Mouse (Mus musculus): ENCODE results near the gene Kcnab3. TPM values are rescaled to one million over a fixed set of nuclear protein-coding genes. Genes with fewer than 3 reads are reported as not detected.
"Not testable (repeated sequence)": the region's sequence is repeated elsewhere in the genome, so short reads cannot be mapped to it uniquely, and the experiment has no call there.

Gene Kcnab3
- total RNA-seq (2015) = 0.59 and 1.3 TPM in 2 replicates
- total RNA-seq (2017) = 0.40 and 1.7 TPM in 2 replicates

DNA sequence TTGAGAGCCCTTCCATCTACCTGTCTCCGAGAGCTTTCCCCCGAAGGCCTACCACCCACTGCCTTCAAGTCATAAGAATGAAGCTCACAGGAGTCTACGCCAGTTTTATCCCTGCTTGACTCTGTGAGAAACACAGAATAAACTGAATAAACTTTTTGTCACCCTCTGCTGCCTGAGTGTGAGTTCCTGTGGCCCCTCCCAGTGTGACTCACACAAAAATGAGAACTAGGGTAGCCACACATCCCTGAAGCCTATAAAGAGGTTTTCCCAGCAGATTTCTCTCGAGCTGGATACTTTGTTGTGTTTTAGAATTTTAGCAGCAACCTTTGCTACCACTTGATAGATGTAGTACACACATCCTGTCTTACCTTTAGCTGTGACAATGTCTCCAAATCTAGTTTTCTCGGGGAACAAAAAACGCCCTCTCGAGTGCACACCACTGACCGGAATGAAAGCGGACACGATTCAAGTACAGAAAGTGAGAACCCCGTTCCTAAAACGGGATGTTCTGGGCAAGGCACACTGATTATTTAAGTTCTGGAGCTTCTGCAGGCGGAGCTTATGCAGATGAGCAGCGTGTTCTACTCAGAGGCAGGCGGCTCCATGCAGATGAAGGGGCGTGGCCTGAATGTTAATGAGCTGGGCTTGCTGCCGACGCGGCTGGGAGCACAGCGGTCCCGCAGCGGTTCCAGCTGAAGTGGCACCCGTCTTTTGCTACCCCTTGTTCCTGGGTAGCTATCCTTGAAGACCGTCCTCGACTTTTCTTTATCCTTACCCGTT is at the start of gene Kcnab3:
TSS of gene Kcnab3 (plus strand) at position 631 of the 780 bp plus-strand sequence.
- ATAC-seq (ENCODE audit: poor library complexity, severe bottlenecking) = peak; percentile 76

DNA sequence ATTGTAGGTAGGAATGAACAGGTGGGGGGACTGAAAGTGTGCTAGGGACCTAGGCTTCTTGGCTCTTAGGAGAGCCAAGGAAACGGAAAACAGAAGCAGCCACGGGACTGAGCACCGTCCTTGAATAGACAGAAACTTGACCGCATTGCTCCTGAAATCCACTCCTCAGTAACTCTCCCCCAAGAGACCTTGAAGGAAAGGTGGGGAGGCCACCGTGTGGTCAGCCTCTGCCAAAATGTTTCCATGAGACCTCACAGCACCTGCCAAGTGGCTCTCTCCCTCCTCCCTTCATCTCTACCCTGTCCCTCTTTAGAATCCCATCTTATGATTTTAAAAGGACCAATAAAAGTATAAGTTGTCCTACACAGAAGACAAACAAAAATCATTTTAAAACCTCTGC is 48.8 kb upstream of the Kcnab3 start:
- ATAC-seq (ENCODE audit: poor library complexity, severe bottlenecking) = no peak

DNA sequence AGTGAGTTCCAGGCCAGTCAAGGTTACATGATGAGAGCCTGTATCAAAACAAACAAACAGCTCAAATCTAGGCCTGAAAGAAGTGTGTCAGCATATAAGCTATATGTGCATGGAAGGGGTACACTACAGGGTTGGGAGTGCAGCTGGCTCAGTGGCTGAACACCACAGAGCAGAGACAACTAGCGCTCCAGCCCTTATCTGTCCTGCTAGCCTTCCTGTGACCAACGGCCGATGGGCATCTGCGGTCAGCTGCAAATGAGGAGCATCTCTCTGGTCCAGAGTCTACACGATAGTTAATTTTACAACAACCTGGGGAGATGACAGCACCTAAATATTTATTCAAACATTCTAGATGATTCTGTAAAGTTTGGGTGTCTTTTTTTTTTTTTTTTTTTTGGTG is 34.9 kb upstream of the Kcnab3 start:
- no peak for ATAC-seq (ENCODE audit: poor library complexity, severe bottlenecking)

DNA sequence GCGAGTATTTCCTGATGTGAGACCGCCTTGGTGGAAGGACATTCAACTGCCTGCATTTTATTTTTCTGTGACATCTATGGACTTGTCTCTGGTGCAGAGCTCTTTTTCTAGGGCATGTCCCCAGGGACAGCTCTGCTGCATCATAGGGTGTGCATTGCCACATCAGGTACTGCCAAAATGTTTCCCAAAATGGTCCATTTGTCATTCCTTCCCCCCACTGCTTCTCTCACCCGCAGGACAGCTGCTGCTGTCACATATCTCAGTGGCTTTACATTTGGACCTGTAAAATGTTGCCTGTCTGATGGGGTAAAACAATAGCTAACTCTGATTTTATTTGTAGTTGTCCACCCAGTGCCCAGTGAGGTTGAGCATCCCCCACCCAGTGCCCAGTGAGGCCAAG is 30.8 kb upstream of the Kcnab3 start:
- ATAC-seq (ENCODE audit: poor library complexity, severe bottlenecking) = no peak

DNA sequence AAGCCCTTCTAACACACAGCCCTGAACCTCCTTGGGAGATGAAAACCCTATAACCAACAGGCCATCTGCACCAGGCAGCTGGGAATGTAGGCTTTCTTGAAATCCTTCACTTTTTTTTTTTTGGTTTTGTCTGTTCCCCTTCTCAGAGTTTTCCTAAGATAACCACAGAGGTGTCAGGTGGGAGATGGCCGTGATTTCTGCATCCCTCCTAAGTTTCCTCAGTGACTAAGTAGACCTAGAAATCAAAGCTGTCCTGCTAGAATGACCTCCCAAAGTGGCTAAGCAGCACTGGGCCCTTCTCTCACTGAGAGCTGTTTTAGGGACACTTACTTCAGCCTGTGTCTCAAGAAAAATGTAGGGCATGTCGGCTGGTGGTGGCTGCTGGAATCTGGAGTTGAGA is 28.3 kb upstream of the Kcnab3 start:
- ATAC-seq (ENCODE audit: poor library complexity, severe bottlenecking) = no peak

DNA sequence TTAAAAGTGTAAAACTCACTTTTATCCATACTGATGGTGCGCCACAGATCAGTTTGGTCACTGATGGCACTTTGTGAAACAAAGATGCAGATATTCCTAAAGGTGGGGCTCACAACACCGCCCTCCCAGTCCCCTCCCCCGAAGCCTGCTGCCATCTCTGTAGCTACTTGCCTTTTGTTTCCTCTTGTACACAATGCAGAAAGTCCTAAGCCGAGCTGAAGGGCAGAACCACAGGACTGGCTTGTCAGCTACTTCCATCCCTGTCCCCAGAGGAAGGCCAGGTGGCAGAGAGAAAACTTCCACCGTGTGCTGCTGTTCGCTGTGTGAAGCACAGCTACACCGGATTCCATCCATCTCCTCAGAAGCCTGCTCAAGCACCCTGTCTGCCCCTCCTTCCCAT is 27.8 kb upstream of the Kcnab3 start:
- ATAC-seq (ENCODE audit: poor library complexity, severe bottlenecking) = no peak

DNA sequence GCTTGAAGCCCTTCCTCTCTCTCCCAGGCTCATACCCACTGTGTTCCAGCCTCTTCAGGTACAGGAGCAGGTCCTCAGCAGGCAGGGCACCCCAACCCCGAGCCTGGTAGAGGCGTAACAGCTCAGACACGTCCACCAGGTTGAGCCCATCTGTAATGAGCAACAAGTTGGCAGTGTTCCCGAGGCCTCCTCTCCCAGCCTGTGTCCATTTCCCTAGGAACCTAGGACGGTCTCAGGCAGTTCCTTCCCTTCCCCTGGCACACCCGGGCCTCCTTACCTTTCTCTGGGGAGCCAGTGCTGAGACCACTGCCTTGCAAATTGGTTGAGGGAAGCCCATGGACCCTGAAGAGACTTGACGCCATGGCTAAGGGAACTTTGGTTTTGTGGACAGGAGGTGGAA is 23.2 kb upstream of the Kcnab3 start:
- no peak for ATAC-seq (ENCODE audit: poor library complexity, severe bottlenecking)

DNA sequence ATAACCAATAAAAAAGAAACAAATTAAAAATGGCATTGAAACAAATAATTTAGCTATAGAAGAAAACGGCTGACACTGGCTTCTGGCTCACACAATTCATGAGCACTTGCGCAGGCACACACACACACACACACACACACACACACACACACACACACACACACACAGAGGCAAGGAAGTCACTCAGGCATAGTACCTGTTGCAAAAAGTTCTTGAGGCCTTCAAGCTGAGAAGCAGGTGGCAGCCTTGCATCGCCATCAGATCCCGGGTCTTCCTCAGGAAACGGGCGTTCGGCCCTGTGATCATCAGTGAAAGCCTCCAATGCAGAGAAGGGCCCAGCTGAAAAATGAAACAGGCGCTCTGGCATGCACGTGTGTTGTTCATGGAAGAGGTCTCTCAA is 20.8 kb upstream of the Kcnab3 start:
- no peak for ATAC-seq (ENCODE audit: poor library complexity, severe bottlenecking)

DNA sequence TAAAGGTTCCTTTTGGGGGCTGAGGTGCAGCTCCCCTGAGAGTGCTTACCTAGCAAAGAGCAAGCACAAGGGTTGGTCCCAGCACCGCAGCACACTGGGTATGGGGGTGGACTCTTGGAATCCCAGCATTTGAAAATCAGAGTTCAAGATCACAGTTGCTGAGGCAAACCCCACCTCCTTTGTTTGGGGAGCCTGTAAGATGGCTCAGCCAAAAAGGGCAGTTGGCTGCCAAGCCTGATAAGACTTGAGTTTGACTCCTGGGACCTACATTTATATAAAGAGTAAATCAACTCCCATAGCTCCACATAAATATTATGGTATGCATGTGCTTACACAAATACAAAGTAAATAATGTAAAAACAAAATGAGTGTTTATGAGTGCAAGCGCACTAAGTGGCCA is 20.0 kb upstream of the Kcnab3 start:
- no peak for ATAC-seq (ENCODE audit: poor library complexity, severe bottlenecking)

DNA sequence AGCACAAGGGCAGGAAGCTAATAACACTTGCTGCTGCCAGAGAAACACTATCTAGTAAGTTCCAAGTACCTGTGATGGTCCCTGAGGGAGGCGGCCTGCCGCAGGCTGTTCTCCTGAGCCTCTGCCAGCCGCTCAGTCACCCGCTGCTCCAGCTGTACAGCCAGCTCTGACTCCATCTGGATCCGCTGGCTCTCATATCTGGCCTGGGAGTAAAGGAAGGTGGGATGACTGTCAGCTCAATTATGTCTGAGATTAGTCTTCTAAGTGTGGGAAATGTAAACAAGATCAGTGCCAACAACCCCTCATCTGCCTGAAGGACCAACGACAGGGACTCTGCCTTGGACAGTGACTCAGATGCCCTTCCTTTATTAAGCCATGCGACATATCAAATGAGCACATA is 14.8 kb upstream of the Kcnab3 start:
- no peak for ATAC-seq (ENCODE audit: poor library complexity, severe bottlenecking)

DNA sequence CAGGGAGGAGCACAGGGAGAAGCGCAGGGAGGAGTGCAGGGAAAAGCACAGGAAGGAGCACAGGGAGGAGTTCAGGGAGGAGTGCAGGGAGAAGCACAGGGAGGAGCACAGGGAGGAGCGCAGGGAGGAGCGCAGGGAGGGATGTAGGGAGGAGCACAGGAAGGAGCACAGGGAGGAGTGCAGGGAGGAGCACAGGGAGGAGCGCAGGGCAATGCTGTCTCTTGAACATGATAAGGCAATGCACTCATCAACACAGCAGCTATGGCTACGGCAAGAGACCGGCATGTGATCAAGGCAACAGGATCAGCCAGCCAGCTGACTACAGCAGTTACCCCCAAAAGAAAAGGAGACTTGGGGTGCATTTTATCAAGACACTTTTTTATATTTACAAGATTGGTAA is 9.7 kb upstream of the Kcnab3 start:
- ATAC-seq (ENCODE audit: poor library complexity, severe bottlenecking) = no peak

DNA sequence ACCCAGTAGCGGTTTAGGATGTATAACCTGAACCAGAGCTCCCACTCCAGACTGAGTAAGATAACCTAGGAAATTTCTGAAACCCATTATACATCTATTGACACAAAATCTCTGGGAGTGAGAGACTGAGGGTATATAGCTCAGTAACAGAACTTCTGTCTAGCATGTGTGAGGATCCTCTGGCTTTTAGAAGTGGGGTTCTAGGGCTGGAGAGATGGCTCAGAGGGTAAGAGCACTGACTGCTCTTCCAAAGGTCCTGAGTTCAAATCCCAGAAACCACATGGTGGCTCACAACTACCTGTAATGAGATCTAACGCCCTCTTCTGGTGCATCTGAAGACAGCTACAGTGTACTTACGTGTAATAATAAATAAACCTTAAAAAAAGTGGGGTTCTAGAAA is 8.1 kb upstream of the Kcnab3 start:
- not testable (repeated sequence) for ATAC-seq (ENCODE audit: poor library complexity, severe bottlenecking)

DNA sequence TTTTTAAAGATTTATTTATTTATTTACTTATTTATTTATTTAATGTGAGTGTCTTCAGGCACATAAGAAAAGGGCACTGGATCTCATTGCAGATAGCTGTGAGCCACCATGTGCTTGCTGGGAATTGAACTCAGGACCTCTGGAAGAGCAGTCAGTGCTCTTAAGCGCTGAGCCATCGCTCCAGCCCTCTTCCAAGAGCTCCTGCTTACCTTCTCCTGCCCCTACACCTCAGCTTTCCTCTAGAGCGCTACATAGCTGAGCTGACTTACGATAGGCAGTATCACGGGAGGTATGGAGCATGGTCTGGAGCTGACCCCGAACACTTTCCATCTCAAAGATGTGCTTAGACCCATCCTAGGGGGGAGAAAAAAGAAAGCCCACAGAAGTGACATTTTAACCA is 4.5 kb upstream of the Kcnab3 start:
- no peak for ATAC-seq (ENCODE audit: poor library complexity, severe bottlenecking)

DNA sequence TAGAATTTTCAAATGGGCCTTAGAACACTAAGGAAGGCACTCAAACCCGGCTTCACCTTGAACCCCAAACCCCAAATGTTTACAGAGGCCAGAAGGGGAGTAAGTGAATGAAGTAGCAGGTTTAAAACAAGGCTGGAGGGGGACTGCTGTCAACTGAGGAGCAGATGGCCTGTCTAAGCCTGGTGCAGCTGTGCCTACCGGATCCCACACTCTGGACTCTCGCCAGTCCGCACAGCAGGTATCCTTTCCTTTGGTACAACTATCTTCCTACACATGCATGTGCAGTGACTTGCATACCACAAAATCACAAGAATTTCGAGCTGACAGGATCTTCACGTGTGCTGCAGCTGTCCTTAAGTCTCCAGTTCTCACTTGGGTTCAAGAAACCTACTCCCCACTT is 4.0 kb upstream of the Kcnab3 start:
- no peak for ATAC-seq (ENCODE audit: poor library complexity, severe bottlenecking)

DNA sequence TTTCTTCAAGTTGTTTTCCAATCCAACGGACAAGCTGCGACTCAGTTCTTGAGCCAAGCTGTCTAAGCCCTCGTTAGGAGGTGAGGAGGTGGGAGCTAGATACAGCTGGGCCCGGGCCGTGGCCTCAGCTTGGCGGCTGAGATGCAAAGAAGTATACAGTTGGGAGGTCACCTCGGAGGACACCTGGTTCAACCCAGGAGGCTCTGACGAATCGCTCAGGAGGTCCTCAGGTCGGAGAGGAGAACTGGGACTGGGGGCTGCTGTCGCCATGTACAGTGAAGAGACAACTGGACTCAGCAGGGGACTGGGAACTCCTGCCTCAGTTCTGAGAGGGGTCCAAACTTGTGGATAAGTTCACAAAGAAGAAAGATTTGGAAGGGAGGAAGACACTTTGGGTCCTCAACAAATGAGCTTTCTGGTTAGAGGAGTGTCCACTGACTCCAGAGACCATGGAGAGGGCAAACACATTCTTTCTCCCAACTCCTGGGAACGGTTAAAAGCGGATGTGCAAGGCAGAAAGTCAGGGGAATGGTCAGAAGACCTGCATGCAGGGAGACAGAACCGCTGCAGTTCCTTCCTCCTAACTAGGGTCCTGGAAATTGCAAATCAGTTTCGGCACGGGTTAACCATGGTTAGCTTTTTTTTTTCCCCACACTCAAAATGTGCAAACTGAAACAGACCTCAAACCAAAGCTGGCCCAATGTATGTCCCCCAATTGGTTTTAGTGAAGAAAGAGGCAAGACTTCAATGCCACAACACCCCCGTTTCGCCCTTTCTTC is 3.2 kb upstream of the Kcnab3 start:
- no peak for ATAC-seq (ENCODE audit: poor library complexity, severe bottlenecking)

DNA sequence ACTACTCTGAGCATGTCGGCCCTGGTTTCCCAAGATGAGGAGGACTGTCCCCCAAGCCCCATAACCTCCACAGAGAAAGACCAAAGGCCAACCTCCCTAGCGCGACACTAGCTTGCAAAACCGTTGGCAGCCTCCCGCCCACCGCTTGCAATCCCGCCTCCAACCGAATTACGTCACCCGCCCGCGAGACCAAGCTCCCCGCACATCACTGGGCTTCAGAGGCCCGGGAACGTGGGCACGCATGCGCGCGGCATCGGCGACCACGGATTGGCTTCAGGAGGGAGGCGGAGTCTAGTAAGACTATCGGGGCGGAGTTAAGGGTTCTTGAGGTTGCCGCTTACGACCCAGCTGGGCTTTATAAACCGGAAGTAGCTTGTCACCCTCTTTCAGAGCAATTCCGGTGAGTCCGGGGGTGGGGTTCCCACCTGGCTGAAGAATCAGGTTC is 2.4 kb upstream of the Kcnab3 start, which contains the start of the genes Cntrob and Trappc1:
TSS of gene Cntrob (minus strand) at position 109 of the 445 bp plus-strand sequence.
TSS of gene Trappc1 (plus strand) at position 314 of the 445 bp plus-strand sequence.
- peak; percentile 87 for ATAC-seq (ENCODE audit: poor library complexity, severe bottlenecking)

DNA sequence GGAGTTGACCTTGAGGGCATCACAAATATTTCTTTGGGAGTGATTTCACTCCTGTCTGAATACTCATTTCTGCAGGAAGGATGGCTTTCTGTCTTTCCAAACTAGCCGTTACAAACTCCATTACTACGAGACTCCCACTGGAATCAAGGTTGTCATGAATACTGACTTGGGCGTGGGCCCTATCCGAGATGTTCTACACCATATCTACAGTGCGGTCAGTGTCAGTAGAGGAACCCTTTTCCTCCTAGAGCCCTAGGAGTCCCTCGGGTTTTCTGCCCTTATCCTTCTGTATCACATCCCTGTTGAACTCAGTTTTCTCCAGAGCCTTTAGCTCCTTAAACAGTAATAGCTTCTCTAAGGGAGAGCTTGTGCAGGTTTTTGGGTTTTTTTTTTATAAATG is 1.3 kb upstream of the Kcnab3 start:
- no peak for ATAC-seq (ENCODE audit: poor library complexity, severe bottlenecking)

DNA sequence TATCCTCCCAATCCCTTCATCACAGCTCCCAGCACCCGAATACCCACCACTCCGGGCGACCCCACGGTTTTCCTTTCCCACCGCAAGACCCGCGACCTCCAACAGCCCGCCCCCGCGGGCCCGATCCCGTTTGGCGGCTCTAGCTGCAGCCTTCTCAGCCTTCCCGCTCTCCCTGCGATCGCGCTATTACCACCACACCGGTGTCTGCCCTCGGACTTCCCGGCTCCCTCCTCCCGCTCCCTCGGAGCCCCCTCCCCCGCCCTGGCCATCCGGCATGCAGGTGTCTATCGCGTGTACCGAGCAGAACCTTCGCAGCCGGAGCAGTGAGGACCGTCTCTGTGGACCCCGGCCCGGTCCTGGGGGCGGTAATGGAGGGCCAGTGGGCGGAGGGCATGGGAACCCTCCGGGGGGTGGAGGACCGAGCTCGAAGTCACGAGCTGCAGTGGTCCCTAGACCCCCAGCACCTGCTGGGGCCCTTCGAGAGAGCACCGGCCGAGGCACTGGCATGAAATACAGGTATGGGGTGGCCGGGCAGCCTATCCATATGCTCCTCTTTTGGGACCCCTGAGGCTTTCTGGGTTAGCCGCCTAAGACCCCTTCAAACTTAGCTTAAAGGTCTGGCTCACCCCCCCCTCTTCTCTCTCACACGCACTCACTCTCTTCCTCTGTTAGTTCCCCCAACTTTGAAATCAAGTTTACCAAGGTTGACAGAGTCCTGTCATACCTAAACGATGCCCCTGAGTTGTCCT is 524 bp downstream of the Kcnab3 start:
- ATAC-seq (ENCODE audit: poor library complexity, severe bottlenecking) = no peak

DNA sequence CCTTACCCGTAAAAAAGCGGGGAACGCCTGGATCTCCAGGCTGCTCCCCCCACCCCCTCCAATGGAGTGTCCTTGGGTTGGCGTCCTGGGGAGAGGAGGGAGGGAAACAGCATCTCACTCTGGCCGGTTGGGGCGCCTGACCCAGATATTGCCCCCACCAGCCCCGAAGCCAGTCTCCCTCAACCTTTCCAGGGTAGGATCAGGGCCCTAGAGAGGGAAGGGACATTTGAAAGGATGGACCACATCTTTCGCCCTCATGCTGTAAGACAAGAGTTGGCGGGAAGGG is 1.0 kb downstream of the Kcnab3 start:
- ATAC-seq (ENCODE audit: poor library complexity, severe bottlenecking) = no peak

DNA sequence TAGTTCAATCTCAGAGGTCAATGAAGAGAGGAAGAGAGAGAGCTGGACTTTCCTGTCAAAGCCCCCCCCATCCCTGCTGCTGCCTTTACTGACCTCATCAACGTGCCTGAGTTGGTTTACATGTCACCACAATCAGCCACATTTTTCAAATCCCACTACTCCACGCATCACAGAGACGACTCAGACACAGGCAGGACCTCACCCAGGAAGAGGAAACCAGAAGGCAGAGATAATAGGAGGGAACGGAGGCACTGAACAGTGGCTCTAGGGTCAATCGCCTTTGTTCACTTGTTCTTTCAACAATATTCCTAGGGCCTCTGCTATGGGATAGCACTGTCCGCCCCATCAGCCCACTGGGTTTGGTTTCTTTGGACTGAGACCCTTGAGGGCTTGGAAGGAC is 1.6 kb downstream of the Kcnab3 start:
- ATAC-seq (ENCODE audit: poor library complexity, severe bottlenecking) = no peak

DNA sequence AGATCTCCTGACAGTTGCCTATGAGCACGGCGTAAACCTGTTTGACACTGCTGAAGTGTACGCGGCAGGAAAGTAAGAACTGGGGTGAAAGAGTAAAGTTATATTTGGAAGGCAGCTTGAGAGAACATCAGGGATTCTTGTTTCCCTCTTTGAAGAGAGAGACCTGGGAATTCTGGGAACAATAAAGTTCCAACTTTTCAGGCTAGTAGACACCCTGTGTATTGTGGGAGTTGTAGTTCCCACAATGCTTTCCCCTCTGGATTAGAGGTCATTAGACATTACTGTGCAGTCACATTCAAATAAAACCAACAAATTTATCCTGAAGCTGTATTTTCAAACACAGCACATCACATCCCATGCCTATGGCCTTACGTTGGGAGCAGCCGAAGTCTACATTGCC is 2.5 kb downstream of the Kcnab3 start:
- ATAC-seq (ENCODE audit: poor library complexity, severe bottlenecking) = no peak

DNA sequence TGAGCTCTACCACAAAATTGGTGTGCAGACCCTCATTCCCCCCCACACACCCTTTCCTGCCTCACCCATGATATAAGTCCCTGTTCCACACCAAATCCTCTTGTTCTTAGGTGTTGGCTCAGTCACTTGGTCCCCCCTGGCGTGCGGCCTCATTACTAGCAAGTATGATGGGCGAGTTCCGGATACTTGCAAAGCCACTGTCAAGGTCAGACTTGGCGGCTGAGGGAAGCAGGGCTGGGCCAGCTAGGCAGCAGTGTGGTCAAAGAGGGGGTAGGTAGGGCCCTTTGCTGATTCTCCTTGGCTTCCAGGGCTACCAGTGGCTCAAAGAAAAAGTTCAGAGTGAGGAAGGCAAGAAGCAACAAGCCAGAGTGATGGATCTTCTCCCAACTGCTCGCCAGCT is 5.1 kb downstream of the Kcnab3 start:
- ATAC-seq (ENCODE audit: poor library complexity, severe bottlenecking) = no peak
